Mouse (Mus musculus) kidney, postnatal 10 days (tissue): ENCODE results near the gene Anks1.

Source experiments
- DNase-seq: peaks from one replicate; pipeline ENCODE4 v3.0.0; 2021; ENCODE audit warnings: mixed read lengths

The Anks1 gene

DNA sequence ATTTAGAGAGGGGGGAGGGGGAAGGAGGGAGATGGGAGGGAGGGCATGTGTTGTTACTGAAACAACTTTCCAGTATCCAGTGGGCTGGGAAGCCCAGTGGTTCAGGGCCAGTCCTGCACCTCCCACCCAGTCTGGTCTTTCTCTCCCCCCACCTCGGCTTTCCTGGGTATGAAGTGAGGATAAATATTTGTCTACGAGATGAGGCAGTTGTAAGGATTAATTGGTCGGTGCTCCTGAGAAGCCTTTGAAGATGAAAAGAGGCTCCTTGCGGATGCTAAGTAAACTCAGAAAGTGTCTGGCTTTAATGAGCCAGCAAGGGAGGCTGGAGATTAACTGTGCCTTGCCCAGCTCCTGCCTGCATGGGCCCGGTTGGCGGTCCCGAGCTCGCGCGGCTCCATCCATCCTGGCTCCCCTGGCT is 192.8 kb downstream of the Anks1 start:
- no peak for DNase-seq

DNA sequence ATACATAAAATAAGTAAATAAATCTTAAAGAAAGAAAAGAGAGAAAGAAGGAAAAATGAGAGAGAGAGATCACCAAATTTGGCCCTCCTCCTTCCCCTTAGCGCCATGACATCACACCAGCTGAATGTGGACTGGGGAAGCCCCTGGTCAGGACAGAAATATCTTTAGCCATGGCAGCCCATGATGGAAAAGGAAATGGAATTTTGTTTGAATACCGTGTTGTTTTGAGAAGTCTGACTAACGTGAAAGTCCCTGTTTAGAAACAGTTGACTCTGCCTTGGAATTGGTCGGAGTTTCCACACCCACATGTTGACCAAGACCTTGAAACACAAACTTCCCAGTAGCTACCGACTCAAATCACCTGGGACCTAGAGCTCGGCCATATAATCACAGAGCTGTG is 195.3 kb downstream of the Anks1 start:
- no peak for DNase-seq

DNA sequence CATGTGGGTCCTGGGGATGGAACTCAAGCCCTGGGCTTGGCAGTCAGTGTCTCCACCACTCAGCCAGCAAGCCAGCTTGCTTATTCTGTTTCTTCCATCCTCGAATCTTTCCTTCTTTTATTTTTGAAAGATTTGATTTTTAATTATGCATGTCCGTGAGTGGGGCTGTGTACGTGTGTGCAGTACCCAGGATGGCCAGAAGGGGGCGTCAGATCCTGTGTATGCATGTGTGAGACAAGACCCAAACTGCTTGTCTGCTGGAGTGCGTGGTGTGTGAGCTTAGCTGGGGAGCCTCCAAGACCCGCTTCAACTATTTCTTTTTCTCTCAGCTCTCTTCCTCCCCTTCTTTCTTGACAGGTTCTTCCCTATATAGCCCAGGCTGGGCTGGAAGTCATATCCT is 197.2 kb downstream of the Anks1 start:
- DNase-seq, result no peak

DNA sequence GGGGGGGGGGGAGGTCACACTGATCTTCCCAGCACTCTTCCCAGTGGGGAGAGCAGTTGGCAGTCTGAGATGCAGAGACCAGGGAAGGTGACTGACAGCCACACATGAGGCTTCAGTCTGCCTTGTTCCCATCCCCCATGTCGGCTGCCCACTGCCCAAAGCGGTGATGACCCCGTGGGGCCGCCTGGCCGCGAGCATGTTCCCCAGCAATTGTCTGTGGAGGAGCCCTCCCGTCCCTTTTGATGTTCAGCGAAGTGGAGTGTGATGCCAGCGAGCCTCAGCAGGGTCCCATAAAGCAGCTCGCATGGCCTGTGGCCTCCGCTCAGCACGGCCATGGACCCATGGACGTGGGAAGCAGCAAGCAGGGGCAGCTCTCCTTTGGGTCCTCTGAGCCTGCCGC is 198.2 kb downstream of the Anks1 start:
- no peak for DNase-seq

DNA sequence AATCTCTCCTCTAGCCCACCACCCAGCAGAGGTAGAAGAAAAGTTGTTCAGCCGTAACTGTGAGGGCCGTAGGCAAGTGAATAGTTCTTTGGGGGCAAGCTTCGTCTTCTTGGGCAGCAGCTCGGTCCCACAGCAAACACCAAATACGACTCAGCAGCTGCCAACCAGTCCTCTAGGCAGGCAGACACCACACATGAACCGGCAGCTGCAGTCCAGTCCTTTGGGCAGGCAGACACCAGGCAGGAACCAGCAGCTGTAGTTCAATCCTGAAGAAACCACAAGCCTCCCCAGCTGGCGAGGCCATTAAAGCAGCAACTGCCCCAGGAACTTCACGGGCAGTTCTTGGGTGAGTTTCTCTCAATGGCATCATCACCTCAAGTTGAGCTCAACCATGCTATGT is 203.2 kb downstream of the Anks1 start:
- DNase-seq, result no peak
